Mouse (Mus musculus): ENCODE results near the gene Cep290.

GRCm38 (mm10) chr10:100491916-100492315, 4.6 kb downstream of the Cep290 start:
- TF ChIP-seq CTCF (IDR thresholded peaks at IDR 0.05; ENCODE audit: low read depth, low read length) (no peak), POLR2A (IDR thresholded peaks at IDR 0.05; ENCODE audit: borderline replicate concordance, low read depth, low read length) (no peak)

Measured in bone marrow macrophage, adult 2 months (primary cell).